Mouse (Mus musculus) liver, postnatal 0 days (tissue): ENCODE data around the gene Dmac2.

Source experiments
- CTCF ChIP-seq: sonication (generic); IDR thresholded peaks from 2 replicates; pipeline ENCODE4 v1.5.1; 2016; ENCODE audit warnings: antibody characterized with exemption, low read depth
- EP300 ChIP-seq: IDR thresholded peaks from 2 replicates; pipeline ENCODE4 v1.6.1; 2016; ENCODE audit warnings: antibody characterized with exemption, low read depth, mild to moderate bottlenecking

GRCm38 (mm10) chr7:25582301-25582810 is 36.9 kb upstream of the Dmac2 start:
- no peak for TF ChIP-seq EP300
- no peak for TF ChIP-seq CTCF
